Mouse (Mus musculus) brain, embryonic 14.5 days (tissue): ENCODE measurements around the gene Ovca2.

Experiments
- CTCF ChIP-seq: fragments of 200-500 bp; IDR thresholded peaks from 2 replicates; pipeline ENCODE4 v1.5.1; 2012; ENCODE audit warnings: inconsistent platforms, mild to moderate bottlenecking, moderate library complexity, borderline replicate concordance; ENCODE audit not compliant: insufficient read depth, insufficient read length; ENCODE audit errors: extremely low read depth
- POLR2A ChIP-seq: fragments of 200-500 bp; IDR thresholded peaks from 2 replicates; pipeline ENCODE4 v1.6.1; 2012; ENCODE audit warnings: mild to moderate bottlenecking, inconsistent platforms, borderline replicate concordance; ENCODE audit not compliant: poor library complexity, insufficient read depth, insufficient read length, severe bottlenecking; ENCODE audit errors: extremely low read depth

DNA sequence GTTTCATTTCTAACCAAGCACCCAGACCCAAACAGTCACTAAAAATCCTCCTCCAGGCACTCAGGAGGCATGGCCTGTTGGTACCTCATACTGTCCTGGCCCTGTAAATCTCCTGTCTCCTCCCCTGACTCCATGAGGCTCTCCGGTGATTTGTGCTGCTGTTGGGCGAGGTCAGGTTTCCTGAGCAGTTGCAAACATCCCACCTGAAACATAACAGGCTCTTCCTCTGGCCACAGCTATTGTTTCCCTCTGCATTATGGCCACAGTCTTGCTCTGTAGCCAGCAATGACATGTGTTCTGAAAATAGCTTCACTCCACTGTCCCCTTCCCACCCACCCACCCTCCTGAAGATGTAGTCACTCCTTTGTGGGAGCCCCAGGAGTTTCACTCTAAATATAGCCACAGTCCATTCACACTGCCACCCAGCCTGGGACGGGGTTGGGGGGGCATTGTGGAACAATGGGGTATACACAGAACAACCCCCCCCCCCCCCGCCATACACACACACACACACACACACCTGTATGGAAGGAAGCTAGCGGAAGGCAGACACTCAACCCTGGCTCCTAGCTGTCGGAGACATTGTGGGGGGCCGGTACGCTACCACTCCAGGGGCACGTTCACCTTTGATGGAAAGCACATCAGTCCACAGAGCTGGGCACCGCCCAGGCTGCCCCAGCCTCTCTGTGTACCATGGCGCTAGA lies 30.2 kb downstream of the Ovca2 start:
- no peak for TF ChIP-seq CTCF
- no peak for TF ChIP-seq POLR2A
